Mouse (Mus musculus) embryonic fibroblast, embryonic 13.5 days (primary cell): Measurements from ENCODE around the gene Rab5b.

Experiments used
- CTCF ChIP-seq: IDR thresholded peaks from 2 replicates; pipeline ENCODE4 v1.5.1; 2011; ENCODE audit warnings: mild to moderate bottlenecking, control low read depth, low read length, moderate library complexity, borderline replicate concordance; ENCODE audit not compliant: insufficient read depth
- POLR2A ChIP-seq: IDR thresholded peaks from 2 replicates; pipeline ENCODE4 v1.6.1; 2011; ENCODE audit warnings: low read depth, mild to moderate bottlenecking, control low read depth, low read length, moderate library complexity

- TF ChIP-seq POLR2A = no peak
- no peak for TF ChIP-seq CTCF
Measured at GRCm38 (mm10) chr10:128699006-128699405, 2.9 kb upstream of the Rab5b start.
